Mouse (Mus musculus): Measurements from ENCODE around the gene Gm43191.

DNA sequence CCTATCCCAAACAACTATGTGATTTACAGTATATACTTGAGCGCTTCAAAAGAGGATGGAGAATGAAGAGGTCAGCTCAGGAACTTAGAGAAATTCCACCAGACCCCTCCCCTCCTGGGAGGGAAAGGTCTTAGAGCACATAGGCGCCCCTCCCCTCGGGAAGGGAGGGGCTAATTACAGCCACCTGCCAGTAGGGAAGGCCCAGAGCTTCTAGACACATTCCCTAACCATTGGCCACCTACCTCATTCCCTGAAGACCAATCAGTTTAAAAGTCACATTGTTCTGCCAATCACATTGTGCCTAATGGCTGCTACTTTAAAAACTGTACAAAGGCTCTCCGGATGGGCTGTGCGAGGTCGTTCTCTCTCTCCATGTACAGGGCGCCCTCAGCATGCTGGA is 58.4 kb downstream of the Gm43191 start:
- TF ChIP-seq GATA1 (IDR thresholded peaks at IDR 0.05; ENCODE audit: borderline replicate concordance, low read length) (no peak), FLI1 (IDR thresholded peaks at IDR 0.05; ENCODE audit: low read length) (no peak)
